Mouse (Mus musculus): Measurements from ENCODE around the gene Krtcap2. TPM values are rescaled to one million over a fixed set of nuclear protein-coding genes. Genes with fewer than 3 reads are reported as not detected.

Gene Krtcap2
- polyA plus RNA-seq, 1 experiment from 2014 or later = 321 TPM

GRCm38 (mm10) chr3:89280050-89280605, 34.4 kb downstream of the Krtcap2 start:
- Histone ChIP-seq H3K9ac (ENCODE audit: low read depth, low read length) (peak overlapping the region; percentile 78), H3K27me3 (ENCODE audit: control insufficient read depth, insufficient read depth, low read length) (peaks cover 2% of the 10 kb centered on the region), H3K4me3 (ENCODE audit: low read length) (peak overlapping the region; percentile 51), H3K9me3 (ENCODE audit: control insufficient read depth, low read length) (no peaks in the 10 kb centered on the region), H3K4me1 (ENCODE audit: control insufficient read depth, insufficient read depth, low read length) (peaks cover 44% of the 10 kb centered on the region), H3K27ac (ENCODE audit: low read depth, low read length) (peak overlapping the region; percentile 89; the same call in 1 of the 2 replicates), H3K36me3 (ENCODE audit: control insufficient read depth, insufficient read depth, low read length) (peaks cover 8% of the 10 kb centered on the region; the same call in 1 of the 2 replicates), H3K4me2 (replicated peaks; ENCODE audit: low read depth, low read length) (peak overlapping the region; percentile 65)
- WGBS = under 1% methylated on average over 29 of the region's 29 CpGs
- ATAC-seq (ENCODE audit: low FRiP score, low TSS enrichment) = no peak

- under 1% methylated on average over 52 of the region's 52 CpGs for WGBS
- peak within 1 kb of the TSS; percentile 65 for H3K4me2 ChIP-seq (replicated peaks; ENCODE audit: low read depth, low read length)
- peaks cover 44% of the 10 kb centered on the region for H3K4me1 ChIP-seq (ENCODE audit: control insufficient read depth, insufficient read depth, low read length)
- ATAC-seq (ENCODE audit: low FRiP score, low TSS enrichment) = peak; percentile 24; the same call in 1 of the 2 replicates
- H3K9ac ChIP-seq (ENCODE audit: low read depth, low read length) = peak within 1 kb of the TSS; percentile 78
- H3K27ac ChIP-seq (ENCODE audit: low read depth, low read length) = peak within 1 kb of the TSS; percentile 89; the same call in 1 of the 2 replicates
- peaks cover 2% of the 10 kb centered on the region for H3K27me3 ChIP-seq (ENCODE audit: control insufficient read depth, insufficient read depth, low read length)
- H3K36me3 ChIP-seq (ENCODE audit: control insufficient read depth, insufficient read depth, low read length) = peaks cover 1% of the 10 kb centered on the region; the same call in 1 of the 2 replicates
- no peaks in the 10 kb centered on the region for H3K9me3 ChIP-seq (ENCODE audit: control insufficient read depth, low read length)
- peak within 1 kb of the TSS; percentile 51 for H3K4me3 ChIP-seq (ENCODE audit: low read length)
These were observed 35.1 kb downstream of the Krtcap2 start, which contains the start of gene Efna1 for GRCm38 (mm10) chr3:89280606-89281511. TSS of gene Efna1 (minus strand) at chr3:89281142.

- H3K4me2 ChIP-seq (replicated peaks; ENCODE audit: low read depth, low read length) = peak overlapping the region; percentile 65
- H3K27ac ChIP-seq (ENCODE audit: low read depth, low read length) = peak overlapping the region; percentile 59; the same call in 1 of the 2 replicates
- no peak for ATAC-seq (ENCODE audit: low FRiP score, low TSS enrichment)
- H3K36me3 ChIP-seq (ENCODE audit: control insufficient read depth, insufficient read depth, low read length) = no peaks in the 10 kb centered on the region
- no peaks in the 10 kb centered on the region for H3K9me3 ChIP-seq (ENCODE audit: control insufficient read depth, low read length)
- H3K4me3 ChIP-seq (ENCODE audit: low read length) = peak overlapping the region; percentile 51
- WGBS = 13% methylated on average over 20 of the region's 20 CpGs
- H3K9ac ChIP-seq (ENCODE audit: low read depth, low read length) = peak overlapping the region; percentile 50; the same call in 1 of the 2 replicates
- peaks cover 2% of the 10 kb centered on the region for H3K27me3 ChIP-seq (ENCODE audit: control insufficient read depth, insufficient read depth, low read length)
- H3K4me1 ChIP-seq (ENCODE audit: control insufficient read depth, insufficient read depth, low read length) = peaks cover 44% of the 10 kb centered on the region
These were observed 36.0 kb downstream of the Krtcap2 start for GRCm38 (mm10) chr3:89281579-89282290.

GRCm38 (mm10) chr3:89282291-89282643, 36.5 kb downstream of the Krtcap2 start:
- WGBS = 23% methylated on average over 4 of the region's 4 CpGs
- no peaks in the 10 kb centered on the region for H3K9me3 ChIP-seq (ENCODE audit: control insufficient read depth, low read length)
- H3K27ac ChIP-seq (ENCODE audit: low read depth, low read length) = no peak overlapping the region
- H3K36me3 ChIP-seq (ENCODE audit: control insufficient read depth, insufficient read depth, low read length) = no peaks in the 10 kb centered on the region
- H3K9ac ChIP-seq (ENCODE audit: low read depth, low read length) = peak overlapping the region; percentile 18; the same call in 1 of the 2 replicates
- H3K4me1 ChIP-seq (ENCODE audit: control insufficient read depth, insufficient read depth, low read length) = peaks cover 39% of the 10 kb centered on the region
- peaks cover 2% of the 10 kb centered on the region for H3K27me3 ChIP-seq (ENCODE audit: control insufficient read depth, insufficient read depth, low read length)
- no peak overlapping the region; the same call in 1 of the 2 replicates for H3K4me2 ChIP-seq (replicated peaks; ENCODE audit: low read depth, low read length)
- ATAC-seq (ENCODE audit: low FRiP score, low TSS enrichment) = no peak
- no peak overlapping the region for H3K4me3 ChIP-seq (ENCODE audit: low read length)

- 77% methylated on average over 3 of the region's 3 CpGs for whole genome bisulfite sequencing
- H3K4me2 ChIP-seq (replicated peaks; ENCODE audit: low read depth, low read length) = no peak overlapping the region
- H3K4me3 ChIP-seq (ENCODE audit: low read length) = no peak overlapping the region
- H3K36me3 ChIP-seq (ENCODE audit: control insufficient read depth, insufficient read depth, low read length) = no peaks in the 10 kb centered on the region
- no peak for ATAC-seq (ENCODE audit: low FRiP score, low TSS enrichment)
- no peak overlapping the region for H3K9ac ChIP-seq (ENCODE audit: low read depth, low read length)
- H3K4me1 ChIP-seq (ENCODE audit: control insufficient read depth, insufficient read depth, low read length) = peaks cover 28% of the 10 kb centered on the region
- no peaks in the 10 kb centered on the region for H3K9me3 ChIP-seq (ENCODE audit: control insufficient read depth, low read length)
- peaks cover 2% of the 10 kb centered on the region for H3K27me3 ChIP-seq (ENCODE audit: control insufficient read depth, insufficient read depth, low read length)
- H3K27ac ChIP-seq (ENCODE audit: low read depth, low read length) = no peak overlapping the region
These were observed 38.5 kb downstream of the Krtcap2 start for GRCm38 (mm10) chr3:89284261-89284660.

GRCm38 (mm10) chr3:89285526-89285925, 39.8 kb downstream of the Krtcap2 start:
- Histone ChIP-seq H3K36me3 (ENCODE audit: control insufficient read depth, insufficient read depth, low read length) (no peaks in the 10 kb centered on the region), H3K27ac (ENCODE audit: low read depth, low read length) (no peak overlapping the region), H3K9me3 (ENCODE audit: control insufficient read depth, low read length) (no peaks in the 10 kb centered on the region), H3K4me2 (replicated peaks; ENCODE audit: low read depth, low read length) (no peak overlapping the region), H3K27me3 (ENCODE audit: control insufficient read depth, insufficient read depth, low read length) (peaks cover 2% of the 10 kb centered on the region), H3K4me3 (ENCODE audit: low read length) (no peak overlapping the region), H3K9ac (ENCODE audit: low read depth, low read length) (no peak overlapping the region), H3K4me1 (ENCODE audit: control insufficient read depth, insufficient read depth, low read length) (peaks cover 19% of the 10 kb centered on the region)
- no peak for ATAC-seq (ENCODE audit: low FRiP score, low TSS enrichment)
- 53% methylated on average over 2 of the region's 2 CpGs for WGBS

- no peak for ATAC-seq (ENCODE audit: low FRiP score, low TSS enrichment)
- no peaks in the 10 kb centered on the region for H3K36me3 ChIP-seq (ENCODE audit: control insufficient read depth, insufficient read depth, low read length)
- no peak overlapping the region for H3K4me2 ChIP-seq (replicated peaks; ENCODE audit: low read depth, low read length)
- H3K27ac ChIP-seq (ENCODE audit: low read depth, low read length) = no peak overlapping the region
- WGBS = 37% methylated on average over 5 of the region's 5 CpGs
- H3K4me1 ChIP-seq (ENCODE audit: control insufficient read depth, insufficient read depth, low read length) = peaks cover 8% of the 10 kb centered on the region; the same call in 1 of the 2 replicates
- no peaks in the 10 kb centered on the region for H3K27me3 ChIP-seq (ENCODE audit: control insufficient read depth, insufficient read depth, low read length)
- H3K4me3 ChIP-seq (ENCODE audit: low read length) = no peak overlapping the region
- H3K9ac ChIP-seq (ENCODE audit: low read depth, low read length) = no peak overlapping the region
- no peaks in the 10 kb centered on the region for H3K9me3 ChIP-seq (ENCODE audit: control insufficient read depth, low read length)
These were observed 41.5 kb downstream of the Krtcap2 start for GRCm38 (mm10) chr3:89287286-89287685.

GRCm38 (mm10) chr3:89288503-89288928, 42.8 kb downstream of the Krtcap2 start:
- no peak overlapping the region for H3K4me2 ChIP-seq (replicated peaks; ENCODE audit: low read depth, low read length)
- H3K4me1 ChIP-seq (ENCODE audit: control insufficient read depth, insufficient read depth, low read length) = peaks cover 7% of the 10 kb centered on the region; the same call in 1 of the 2 replicates
- H3K9ac ChIP-seq (ENCODE audit: low read depth, low read length) = no peak overlapping the region
- H3K9me3 ChIP-seq (ENCODE audit: control insufficient read depth, low read length) = no peaks in the 10 kb centered on the region
- 38% methylated on average over 7 of the region's 7 CpGs for WGBS
- H3K27ac ChIP-seq (ENCODE audit: low read depth, low read length) = no peak overlapping the region
- H3K27me3 ChIP-seq (ENCODE audit: control insufficient read depth, insufficient read depth, low read length) = no peaks in the 10 kb centered on the region
- no peak overlapping the region for H3K4me3 ChIP-seq (ENCODE audit: low read length)
- no peaks in the 10 kb centered on the region for H3K36me3 ChIP-seq (ENCODE audit: control insufficient read depth, insufficient read depth, low read length)
- ATAC-seq (ENCODE audit: low FRiP score, low TSS enrichment) = no peak; the same call in 1 of the 2 replicates
